Mouse (Mus musculus): ENCODE measurements around the gene Serpina12. TPM values are rescaled to one million over a fixed set of nuclear protein-coding genes. Genes with fewer than 3 reads are reported as not detected.

Gene Serpina12
- total RNA-seq (2023), result not detected

DNA sequence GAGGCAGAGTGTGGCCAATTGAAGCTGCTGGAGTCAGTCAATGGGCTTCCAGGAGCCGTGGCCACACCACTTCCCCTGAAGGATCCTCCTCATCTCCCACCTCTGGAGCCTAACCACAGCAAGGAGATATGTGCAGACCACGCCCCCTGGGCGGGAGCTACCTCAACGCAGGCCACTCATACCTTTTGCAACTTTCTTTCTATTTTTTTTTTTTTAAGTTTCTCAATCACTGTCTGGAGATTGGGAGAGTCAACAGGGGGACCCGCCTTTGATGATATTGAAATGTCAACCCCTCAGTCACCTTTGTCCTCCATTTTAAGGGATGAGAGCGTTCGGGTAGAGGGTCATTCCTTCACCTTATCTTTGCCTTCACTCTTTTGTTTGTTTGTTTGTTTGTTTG lies at the start of gene Serpina12:
Gene Serpina12, minus strand, starts transcription at position 101 of the 400 bp plus-strand sequence.

DNA sequence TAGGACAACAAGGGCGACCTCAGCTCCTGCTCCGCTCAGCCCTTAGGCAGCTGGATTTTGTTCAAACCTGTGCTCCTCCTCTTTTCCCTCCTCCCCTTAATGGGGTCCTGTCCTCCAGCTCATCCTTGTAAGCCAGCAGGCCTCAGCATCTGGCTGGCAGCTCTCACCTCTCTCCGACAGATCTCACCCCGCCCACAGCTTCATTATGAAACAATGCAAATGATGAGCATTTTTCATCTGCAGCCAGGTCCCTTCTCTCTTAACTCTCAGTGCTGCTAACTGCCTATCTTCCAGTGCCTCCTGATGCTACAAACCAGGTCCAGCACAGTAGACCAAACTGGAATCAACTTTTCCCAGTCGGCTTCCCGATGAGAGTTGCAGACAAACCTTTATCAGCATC lies 30.6 kb downstream of the Serpina12 start, which contains the start of gene Serpina9:
Gene Serpina9, minus strand, starts transcription at position 136 of the 400 bp plus-strand sequence.

DNA sequence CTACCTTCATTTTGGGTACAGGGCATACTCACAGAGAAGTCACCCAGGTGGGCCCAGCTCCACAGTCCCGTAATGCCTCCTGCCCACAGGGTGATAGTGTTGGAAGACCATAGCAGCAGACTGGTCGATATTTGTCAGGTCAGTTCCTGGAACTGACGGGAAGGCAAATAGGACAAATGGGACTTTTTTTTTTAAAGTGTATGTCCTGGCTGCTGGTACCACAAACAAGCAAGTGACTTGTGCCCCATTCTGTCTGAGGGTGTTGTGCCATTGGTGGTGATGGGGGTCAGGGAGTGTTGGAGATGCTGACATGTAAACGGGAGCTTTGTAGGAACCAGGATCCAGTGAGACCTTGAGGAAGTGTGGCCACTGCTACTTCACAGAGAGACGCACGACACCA lies 54.4 kb downstream of the Serpina12 start, which contains the start of gene Serpina11:
Gene Serpina11, minus strand, starts transcription at position 101 of the 400 bp plus-strand sequence.

Other genes with a start within 250 kb of the Serpina12 start
- not detected for gene Serpina1b, start 214.1 kb downstream of the Serpina12 start, total RNA-seq (2023)
- not detected for gene Serpina1a, start 180.9 kb downstream of the Serpina12 start, total RNA-seq (2023)
- not detected for gene Serpina1c, start 139.6 kb downstream of the Serpina12 start, total RNA-seq (2023)
- gene Serpina1e, start 85.5 kb downstream of the Serpina12 start, total RNA-seq (2023), result not detected
- not detected for gene Serpina11, start 54.5 kb downstream of the Serpina12 start, total RNA-seq (2023)
- gene Serpina9, start 30.7 kb downstream of the Serpina12 start, total RNA-seq (2023), result not detected
- gene Serpina5, start 56.7 kb upstream of the Serpina12 start, total RNA-seq (2023), result not detected
- gene Serpina3a, start 68.3 kb upstream of the Serpina12 start, total RNA-seq (2023), result not detected
- gene Serpina3b, start 83.6 kb upstream of the Serpina12 start, total RNA-seq (2023), result not detected
- gene Serpina3c, start 109.4 kb upstream of the Serpina12 start, total RNA-seq (2023), result not detected
- gene Serpina3f, start 170.1 kb upstream of the Serpina12 start, total RNA-seq (2023), result 0.65 TPM
- 10.6 TPM for gene Serpina3g, start 191.8 kb upstream of the Serpina12 start, total RNA-seq (2023)
- gene Serpina3i, start 218.7 kb upstream of the Serpina12 start, total RNA-seq (2023), result not detected

All from CD4-positive naive resting alpha-beta T cell, adult 57 days (primary cell).